Comparison of ENCODE assay signal across 9 mouse cellular contexts in the genomic region with DNA sequence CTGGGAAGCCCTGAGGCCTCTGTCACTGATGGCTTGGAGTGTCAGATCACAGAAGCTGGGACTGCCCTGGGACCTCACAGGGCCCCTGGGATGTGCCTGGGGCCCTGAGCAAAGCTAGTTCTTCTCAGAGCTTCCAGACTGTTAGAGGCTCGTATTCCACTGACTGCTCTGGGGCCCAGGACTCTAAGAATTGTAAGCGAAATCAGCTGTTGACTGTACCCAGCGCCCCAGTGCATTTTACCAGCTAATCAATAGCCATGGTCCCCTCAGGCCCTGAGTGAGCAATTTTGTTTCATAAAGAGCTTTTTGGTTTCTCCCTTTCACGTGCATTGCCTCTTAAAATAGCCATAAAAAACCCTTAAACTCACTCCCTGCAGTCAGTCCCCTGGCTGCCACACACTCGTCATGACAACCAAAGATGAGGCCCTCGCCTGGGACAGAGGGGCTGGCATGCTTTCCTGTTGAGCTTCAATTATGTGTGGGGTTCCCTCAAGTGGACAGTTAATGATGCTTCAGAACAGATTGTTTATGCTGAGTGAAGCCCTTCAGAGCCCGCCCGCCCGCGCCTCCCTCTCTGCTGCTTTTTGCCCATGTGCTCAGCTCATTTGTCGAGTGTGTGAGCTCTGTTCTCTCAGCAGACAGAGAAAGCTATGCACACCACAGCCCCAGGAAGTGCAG. TPM values are rescaled to one million over a fixed set of nuclear protein-coding genes. Genes with fewer than 3 reads are reported as not detected.
A peak's percentile ranks its signal among the peaks of the same experiment; 100 is the strongest.
DNase-seq lines count a peak whose midpoint lies in the region; ATAC-seq and TF ChIP-seq lines count a peak whose summit lies in the region.
"Had no signal": no experiment of that assay in that cellular context is flagged by ENCODE, and none has a peak within 500 bp of the region (broad histone marks: within the 10 kb centered on the region; RNA-seq: fewer than 3 reads in every experiment).

No protein-coding gene starts in this region.

- ATAC-seq in heart, embryonic 13.5 days (ENCODE audit: extremely low read depth, insufficient number of reproducible peaks, low FRiP score, low TSS enrichment), result no peak
- peak; percentile 72 for ATAC-seq in forebrain, embryonic 16.5 days

- no peak overlapping the region for H3K4me3 ChIP-seq in heart, embryonic 13.5 days
- H3K4me3 ChIP-seq in forebrain, embryonic 16.5 days (replicated peaks; ENCODE audit: low read length), result no peak overlapping the region
- H3K4me3 ChIP-seq in midbrain, embryonic 10.5 days, result no peak overlapping the region
- H3K4me3 ChIP-seq in thymus, adult 2 months (ENCODE audit: control insufficient read depth, insufficient read depth, low read length), result no peak overlapping the region

- peak overlapping the region; percentile 77 for H3K27ac ChIP-seq in heart, embryonic 13.5 days (replicated peaks)
- peak overlapping the region; percentile 41; the same call in 1 of the 2 replicates for H3K27ac ChIP-seq in forebrain, embryonic 16.5 days (ENCODE audit: low read length)
- H3K27ac ChIP-seq in midbrain, embryonic 10.5 days (replicated peaks), result 0 out of 2 replicates have a peak overlapping the region, but pooled peaks have one; percentile 39
- no peak overlapping the region for H3K27ac ChIP-seq in thymus, adult 2 months (ENCODE audit: control insufficient read depth, insufficient read depth, low read length)

- TF ChIP-seq CTCF in thymus, adult 2 months (IDR thresholded peaks at IDR 0.05; ENCODE audit: borderline replicate concordance, control insufficient read depth, extremely low read depth, insufficient read depth, low read length, poor library complexity), result no peak

- TF ChIP-seq POLR2A in thymus, adult 2 months (IDR thresholded peaks at IDR 0.05; ENCODE audit: control insufficient read depth, extremely low read depth, insufficient read depth, low read length, poor library complexity), result no peak

- peaks cover 33% of the 10 kb centered on the region for H3K4me1 ChIP-seq in heart, embryonic 13.5 days
- H3K4me1 ChIP-seq in forebrain, embryonic 16.5 days (replicated peaks; ENCODE audit: control insufficient read depth, insufficient read depth, low read length), result peaks cover 12% of the 10 kb centered on the region
- peaks cover 14% of the 10 kb centered on the region for H3K4me1 ChIP-seq in midbrain, embryonic 10.5 days
- H3K4me1 ChIP-seq in thymus, adult 2 months (replicated peaks; ENCODE audit: control insufficient read depth, insufficient read depth, low read length), result peaks cover 25% of the 10 kb centered on the region

- no peaks in the 10 kb centered on the region for H3K9me3 ChIP-seq in heart, embryonic 13.5 days
- H3K9me3 ChIP-seq in forebrain, embryonic 16.5 days (ENCODE audit: control insufficient read depth, low read length), result no peaks in the 10 kb centered on the region
- H3K9me3 ChIP-seq in midbrain, embryonic 10.5 days (replicated peaks), result no peaks in the 10 kb centered on the region

- 53% methylated on average over 11 of the region's 11 CpGs for WGBS in heart, embryonic 13.5 days
- 15% methylated on average over 11 of the region's 11 CpGs for WGBS in forebrain, embryonic 16.5 days
- 60% methylated on average over 11 of the region's 11 CpGs for WGBS in midbrain, embryonic 10.5 days
- WGBS in thymus, adult 2 months, result 91% methylated on average over 11 of the region's 11 CpGs

- H3K9ac ChIP-seq in heart, embryonic 13.5 days, result peak overlapping the region; percentile 25; the same call in 1 of the 2 replicates
- H3K9ac ChIP-seq in forebrain, embryonic 16.5 days (replicated peaks; ENCODE audit: low read depth, low read length), result no peak overlapping the region

- no peak overlapping the region for H3K4me2 ChIP-seq in heart, embryonic 13.5 days
- H3K4me2 ChIP-seq in forebrain, embryonic 16.5 days (ENCODE audit: low read length), result no peak overlapping the region

- H3K36me3 ChIP-seq in heart, embryonic 13.5 days, result peaks cover 28% of the 10 kb centered on the region
- no peaks in the 10 kb centered on the region for H3K36me3 ChIP-seq in forebrain, embryonic 16.5 days (ENCODE audit: control insufficient read depth, insufficient read depth)
- H3K36me3 ChIP-seq in midbrain, embryonic 10.5 days, result peaks cover 37% of the 10 kb centered on the region
- H3K36me3 ChIP-seq in thymus, adult 2 months (ENCODE audit: control insufficient read depth, insufficient read depth, low read length), result peaks cover 10% of the 10 kb centered on the region; the same call in 1 of the 2 replicates

- no peak for DNase-seq in heart, adult 8-10 months (ENCODE audit: low spot score)
- peak; percentile 35 for DNase-seq in brain, adult 2 months (ENCODE audit: low read depth, low spot score)
- no peak for DNase-seq in midbrain, embryonic 10.5 days (ENCODE audit: low spot score)
- no peak for DNase-seq in T-cell, adult 2 months (ENCODE audit: low spot score)
- no peak for DNase-seq in thymus, adult 2 months
- DNase-seq in yolk sac, embryonic 10.5 days (ENCODE audit: low spot score), result no peak

- H3K27me3 ChIP-seq in heart, embryonic 13.5 days (replicated peaks), result no peaks in the 10 kb centered on the region
- no peaks in the 10 kb centered on the region for H3K27me3 ChIP-seq in forebrain, embryonic 16.5 days (replicated peaks; ENCODE audit: control insufficient read depth, insufficient read depth, low read length)
- no peaks in the 10 kb centered on the region for H3K27me3 ChIP-seq in midbrain, embryonic 10.5 days (ENCODE audit: low read depth, poor library complexity, severe bottlenecking)
- H3K27me3 ChIP-seq in thymus, adult 2 months (ENCODE audit: control insufficient read depth, insufficient read depth, low read length), result no peaks in the 10 kb centered on the region

RNA-seq across cellular contexts. Expression of gene Rnf8, which starts 25.2 kb away (rescaled TPM):
- polyA plus RNA-seq in heart, embryonic 13.5 days (2015; fragmentation: Nextera tagmentation; extraction: Ambion mirVana), result 47.7 and 54.1 TPM in 2 replicates
- 10 to 100 TPM; 16.1 to 20.7 (median 18.9) TPM for total RNA-seq in heart, adult 8-10 months (2022)
- polyA plus RNA-seq in forebrain, embryonic 16.5 days (2015; fragmentation: Nextera tagmentation; extraction: Ambion mirVana), result 103 and 104 TPM in 2 replicates
- polyA plus RNA-seq in midbrain, embryonic 10.5 days (2016; fragmentation: Nextera tagmentation; extraction: Ambion mirVana), result 113 and 116 TPM in 2 replicates
- 36.8 and 37.2 TPM in 2 replicates for polyA plus RNA-seq in thymus, adult 2 months (2012; rRNA removed)

RNA-seq across cellular contexts. Expression of gene Gm28043, which starts 25.3 kb away (rescaled TPM):
- 1.5 and 1.6 TPM in 2 replicates for polyA plus RNA-seq in heart, embryonic 13.5 days (2015; fragmentation: Nextera tagmentation; extraction: Ambion mirVana)
- total RNA-seq in heart, adult 8-10 months (2022), result 1 to 10 TPM in 2 of 4 experiments, under 1 TPM in 2; 0.78 to 1.3 (median 0.91) TPM
- 2.3 and 2.6 TPM in 2 replicates for polyA plus RNA-seq in forebrain, embryonic 16.5 days (2015; fragmentation: Nextera tagmentation; extraction: Ambion mirVana)
- polyA plus RNA-seq in midbrain, embryonic 10.5 days (2016; fragmentation: Nextera tagmentation; extraction: Ambion mirVana), result 2.4 and 3.0 TPM in 2 replicates
- 2.2 and 2.3 TPM in 2 replicates for polyA plus RNA-seq in thymus, adult 2 months (2012; rRNA removed)

RNA-seq across cellular contexts. Expression of gene Tmem217, which starts 37.2 kb away (rescaled TPM):
- 0.59 and 0.89 TPM in 2 replicates for polyA plus RNA-seq in heart, embryonic 13.5 days (2015; fragmentation: Nextera tagmentation; extraction: Ambion mirVana)
- total RNA-seq in heart, adult 8-10 months (2022), result not detected
- polyA plus RNA-seq in forebrain, embryonic 16.5 days (2015; fragmentation: Nextera tagmentation; extraction: Ambion mirVana), result 0.50 and 1.1 TPM in 2 replicates
- polyA plus RNA-seq in midbrain, embryonic 10.5 days (2016; fragmentation: Nextera tagmentation; extraction: Ambion mirVana), result 1.1 and 1.3 TPM in 2 replicates
- 0.49 and 0.62 TPM in 2 replicates for polyA plus RNA-seq in thymus, adult 2 months (2012; rRNA removed)

RNA-seq across cellular contexts. Expression of gene Tbc1d22b, which starts 39.8 kb away (rescaled TPM):
- 10.3 and 10.7 TPM in 2 replicates for polyA plus RNA-seq in heart, embryonic 13.5 days (2015; fragmentation: Nextera tagmentation; extraction: Ambion mirVana)
- 10 to 100 TPM; 11.3 to 13.5 (median 11.9) TPM for total RNA-seq in heart, adult 8-10 months (2022)
- 22.0 and 25.9 TPM in 2 replicates for polyA plus RNA-seq in forebrain, embryonic 16.5 days (2015; fragmentation: Nextera tagmentation; extraction: Ambion mirVana)
- 18.8 and 19.9 TPM in 2 replicates for polyA plus RNA-seq in midbrain, embryonic 10.5 days (2016; fragmentation: Nextera tagmentation; extraction: Ambion mirVana)
- polyA plus RNA-seq in thymus, adult 2 months (2012; rRNA removed), result 47.8 and 55.8 TPM in 2 replicates

RNA-seq across cellular contexts. Expression of gene Gm17657, which starts 39.9 kb away (rescaled TPM):
- not detected in 2 replicates for polyA plus RNA-seq in heart, embryonic 13.5 days (2015; fragmentation: Nextera tagmentation; extraction: Ambion mirVana)
- not detected for total RNA-seq in heart, adult 8-10 months (2022)
- polyA plus RNA-seq in forebrain, embryonic 16.5 days (2015; fragmentation: Nextera tagmentation; extraction: Ambion mirVana), result not detected in 2 replicates
- not detected in 2 replicates for polyA plus RNA-seq in midbrain, embryonic 10.5 days (2016; fragmentation: Nextera tagmentation; extraction: Ambion mirVana)
- polyA plus RNA-seq in thymus, adult 2 months (2012; rRNA removed), result not detected in 2 replicates
- total RNA-seq: megakaryocyte, adult 5-6 weeks had no signal
